Mouse (Mus musculus) neural tube, embryonic 14.5 days (tissue): Measurements from ENCODE around the gene Btbd1. TPM values are rescaled to one million over a fixed set of nuclear protein-coding genes. Genes with fewer than 3 reads are reported as not detected.

Experiments used
- ATAC-seq: fragments of 200-750 bp; cut with Nextera tagmentation; 2 replicates; pipeline ENCODE4 v1.8.0; 2017; ENCODE audit warnings: low read depth, mild to moderate bottlenecking, moderate TSS enrichment, moderate library complexity
- H3K27ac ChIP-seq: fragments of 300-500 bp; sonication (generic); 2 replicates; pipeline ENCODE4 v1.5.1; 2014; ENCODE audit warnings: low read depth, mild to moderate bottlenecking, control low read depth, low read length, moderate library complexity, mixed read lengths
- H3K27me3 ChIP-seq: fragments of 300-500 bp; sonication (generic); 2 replicates; pipeline ENCODE4 v1.6.1; 2014; ENCODE audit warnings: low read length; ENCODE audit not compliant: control insufficient read depth, insufficient read depth
- H3K36me3 ChIP-seq: fragments of 300-500 bp; sonication (generic); 2 replicates; pipeline ENCODE4 v1.6.1; 2014; ENCODE audit warnings: low read length, mixed read lengths; ENCODE audit not compliant: control insufficient read depth, insufficient read depth
- H3K4me1 ChIP-seq: fragments of 300-500 bp; sonication (generic); 2 replicates; pipeline ENCODE4 v1.6.1; 2014; ENCODE audit warnings: low read length; ENCODE audit not compliant: control insufficient read depth, insufficient read depth
- H3K4me2 ChIP-seq: fragments of 300-500 bp; sonication (generic); 2 replicates; pipeline ENCODE4 v1.6.1; 2014; ENCODE audit warnings: mild to moderate bottlenecking, low read depth, low read length, control low read depth
- H3K4me3 ChIP-seq: fragments of 300-500 bp; sonication (generic); 2 replicates; pipeline ENCODE4 v1.5.1; 2014; ENCODE audit warnings: low read depth, low read length, control low read depth, mixed read lengths
- H3K9ac ChIP-seq: fragments of 300-500 bp; sonication (generic); replicated peaks from 2 replicates; pipeline ENCODE4 v1.6.1; 2014; ENCODE audit warnings: low read depth, mild to moderate bottlenecking, control low read depth, low read length, mixed read lengths
- H3K9me3 ChIP-seq: fragments of 300-500 bp; sonication (generic); 2 replicates; pipeline ENCODE4 v1.6.1; 2016; ENCODE audit warnings: low read length; ENCODE audit not compliant: control insufficient read depth
- WGBS: fragments of 180-500 bp; shearing (Covaris S2); extraction: QIAGEN DNeasy Blood & Tissue Kit; methylation state at CpG from one replicate; pipeline ENCODE4 v1.1.7; 2014; 5-methylcytosine and 5-hydroxymethylcytosine counted together
- polyA plus RNA-seq: library from polyadenylated mRNA; unstranded; fragments of >200 nt; fragmentation: Nextera tagmentation; extraction: Ambion mirVana; gene quantifications from 2 replicates; pipeline ENCODE4 v1.2.1, GENCODE M21; 2014

The Btbd1 gene
- polyA plus RNA-seq, 1 experiment from 2014 or later, result 137 TPM

DNA sequence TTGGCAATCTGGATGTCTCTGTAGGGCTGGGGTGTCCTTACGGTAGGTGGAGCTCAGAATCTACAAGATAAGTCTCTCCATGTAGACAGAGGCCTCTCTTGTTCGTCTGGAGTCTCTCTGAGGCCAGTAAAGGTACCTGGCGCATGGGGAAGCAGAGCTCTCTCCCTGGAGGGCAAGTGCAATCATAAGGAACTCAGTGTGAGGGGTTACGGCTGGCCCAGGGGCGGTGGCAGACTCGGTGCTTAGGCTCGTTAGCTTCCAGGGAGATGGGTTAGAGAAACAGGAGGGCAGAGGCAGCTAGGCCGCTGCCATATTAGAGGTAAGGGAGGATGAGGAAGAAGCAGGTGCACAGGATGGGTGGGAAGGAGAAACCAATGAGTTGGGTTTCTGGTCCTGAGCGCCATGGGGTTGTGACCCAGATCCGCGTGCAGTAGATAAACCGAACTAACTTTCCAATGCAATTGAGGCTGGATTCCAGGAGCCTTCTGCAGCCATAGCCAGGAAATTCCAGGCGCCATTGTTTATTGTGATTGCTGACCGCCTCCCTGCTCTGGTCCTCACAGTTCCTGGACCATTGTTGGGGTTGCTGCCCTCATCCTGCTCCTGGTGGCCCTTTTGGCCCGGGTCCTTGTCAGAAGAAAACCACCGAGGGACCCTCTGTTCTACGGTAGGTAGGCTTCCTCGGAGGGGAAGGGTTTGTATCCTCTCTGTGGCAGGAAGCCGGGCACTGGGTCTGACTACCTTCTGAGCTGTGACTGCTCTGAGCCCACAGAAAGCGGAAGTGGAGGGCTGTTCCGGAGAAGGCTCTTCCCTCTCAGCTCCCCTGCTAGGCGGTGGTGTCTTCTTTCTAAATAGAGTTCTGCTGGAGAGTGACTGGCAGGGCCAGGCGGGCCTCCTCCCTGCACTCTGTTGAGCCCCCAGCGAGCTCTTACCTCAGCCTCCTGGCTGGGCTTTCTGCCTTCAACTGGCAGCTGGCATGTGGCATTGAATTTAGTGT, 33.7 kb upstream of the Btbd1 start:
- 80% methylated on average over 24 of the region's 24 CpGs for WGBS
- Histone ChIP-seq H3K4me2 (no peak overlapping the region), H3K4me1 (peaks cover 5% of the 10 kb centered on the region; the same call in 1 of the 2 replicates), H3K4me3 (no peak overlapping the region), H3K9me3 (no peaks in the 10 kb centered on the region), H3K9ac (no peak overlapping the region), H3K27ac (no peak overlapping the region), H3K27me3 (no peaks in the 10 kb centered on the region), H3K36me3 (no peaks in the 10 kb centered on the region)
- no peak for ATAC-seq

DNA sequence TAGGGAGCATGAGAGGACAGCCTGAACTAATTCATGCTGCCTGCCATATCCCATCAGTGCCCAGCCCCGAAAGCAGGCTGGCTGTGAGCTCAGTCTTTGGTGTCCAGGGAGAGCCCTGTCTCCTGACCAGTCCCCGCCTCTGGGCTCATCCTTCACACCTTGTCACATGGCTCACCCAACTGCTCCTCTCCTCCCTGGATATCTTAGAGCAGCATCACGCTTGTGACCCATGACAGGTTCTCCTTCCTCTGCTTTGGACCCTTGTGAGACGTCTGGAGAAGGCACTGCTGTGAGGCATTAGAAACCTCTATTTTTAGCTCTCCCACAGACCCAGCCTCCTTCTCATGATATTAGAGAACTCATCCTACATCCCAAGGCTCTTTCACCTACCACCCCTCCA, 32.7 kb upstream of the Btbd1 start:
- H3K9me3 ChIP-seq, result no peaks in the 10 kb centered on the region
- no peak overlapping the region for H3K4me3 ChIP-seq
- no peak overlapping the region for H3K27ac ChIP-seq
- no peak overlapping the region for H3K9ac ChIP-seq
- H3K4me1 ChIP-seq, result peaks cover 5% of the 10 kb centered on the region; the same call in 1 of the 2 replicates
- H3K27me3 ChIP-seq, result no peaks in the 10 kb centered on the region
- WGBS, result 88% methylated on average over 4 of the region's 4 CpGs
- no peak for ATAC-seq
- no peak overlapping the region for H3K4me2 ChIP-seq
- H3K36me3 ChIP-seq, result no peaks in the 10 kb centered on the region

DNA sequence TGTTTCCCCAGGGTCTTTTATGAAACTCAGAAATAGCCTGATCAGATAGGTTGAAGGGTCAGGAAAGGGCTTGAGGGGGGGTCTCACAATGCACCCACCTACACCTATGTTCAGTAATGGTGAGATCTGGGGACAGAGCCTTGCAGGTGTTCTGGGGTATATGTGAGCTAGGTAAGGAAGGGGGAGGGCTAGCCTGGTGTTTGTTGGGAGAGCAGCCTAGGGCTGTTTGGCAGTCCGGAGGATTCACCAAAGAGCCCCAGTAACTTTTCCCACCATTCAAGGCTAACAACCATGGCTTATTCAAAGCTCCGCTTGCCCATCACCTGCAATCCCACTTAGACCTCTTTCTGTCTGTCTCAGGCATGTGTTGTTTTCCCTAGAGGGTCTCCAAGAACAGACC, 32.2 kb upstream of the Btbd1 start:
- Histone ChIP-seq H3K4me1 (peaks cover 5% of the 10 kb centered on the region; the same call in 1 of the 2 replicates), H3K4me2 (no peak overlapping the region), H3K27me3 (no peaks in the 10 kb centered on the region), H3K9me3 (no peaks in the 10 kb centered on the region), H3K27ac (no peak overlapping the region), H3K9ac (no peak overlapping the region), H3K36me3 (no peaks in the 10 kb centered on the region), H3K4me3 (no peak overlapping the region)
- ATAC-seq, result no peak
- WGBS, result 84% methylated on average over 2 of the region's 2 CpGs

DNA sequence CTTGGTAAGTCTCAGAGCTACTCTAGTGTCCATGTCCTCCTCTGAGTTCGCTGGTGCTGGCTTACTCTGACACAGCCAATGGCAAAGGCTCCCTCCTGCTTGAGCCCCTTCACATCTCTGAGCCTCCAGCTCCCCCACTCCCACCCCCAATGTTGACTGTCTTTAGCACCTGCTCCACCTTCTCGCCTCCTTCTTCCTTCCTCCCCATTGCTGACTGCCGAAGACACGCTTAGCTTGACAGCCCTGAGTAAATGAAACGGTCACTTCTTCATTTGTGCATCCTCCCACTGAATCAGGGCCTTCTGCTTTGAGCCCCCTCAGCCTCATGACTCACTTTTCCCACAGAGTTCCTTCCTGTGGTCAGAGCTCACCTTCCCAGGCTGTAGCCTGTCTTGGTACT, 31.8 kb upstream of the Btbd1 start:
- no peak for ATAC-seq

DNA sequence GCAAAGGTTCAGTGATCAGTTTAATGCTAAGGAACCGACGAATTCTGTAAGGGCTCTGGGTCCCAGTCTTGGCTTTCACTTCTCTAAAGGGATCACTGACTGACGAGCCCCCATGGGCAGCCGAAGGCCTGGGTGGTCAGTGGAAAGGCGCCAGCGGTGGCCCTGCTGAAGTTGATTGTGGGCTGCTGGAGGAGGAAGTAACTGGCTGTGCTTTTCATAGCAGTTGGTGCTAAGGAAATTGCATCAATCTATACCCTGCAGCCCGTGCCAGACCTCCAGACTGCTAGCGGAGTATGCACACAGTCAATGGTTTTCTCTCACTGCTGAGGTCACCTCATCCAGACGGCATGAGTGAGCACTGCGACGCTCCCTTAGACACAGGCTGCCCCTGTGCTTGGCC, 30.8 kb upstream of the Btbd1 start:
- ATAC-seq, result peak; percentile 2; the same call in 1 of the 2 replicates
- Histone ChIP-seq H3K27me3 (no peaks in the 10 kb centered on the region), H3K4me1 (peaks cover 5% of the 10 kb centered on the region; the same call in 1 of the 2 replicates), H3K27ac (no peak overlapping the region), H3K9me3 (no peaks in the 10 kb centered on the region), H3K36me3 (no peaks in the 10 kb centered on the region), H3K4me2 (peak overlapping the region; percentile 99; the same call in 1 of the 2 replicates), H3K9ac (no peak overlapping the region), H3K4me3 (no peak overlapping the region; the same call in 1 of the 2 replicates)
- 46% methylated on average over 11 of the region's 11 CpGs for WGBS

More for the DNA sequence above, 31.8 kb upstream of the Btbd1 start:
- H3K36me3 ChIP-seq, result no peaks in the 10 kb centered on the region
- 78% methylated on average over 5 of the region's 5 CpGs for WGBS
- no peak overlapping the region for H3K4me3 ChIP-seq
- H3K27ac ChIP-seq, result no peak overlapping the region
- H3K27me3 ChIP-seq, result no peaks in the 10 kb centered on the region
- H3K4me1 ChIP-seq, result peaks cover 5% of the 10 kb centered on the region; the same call in 1 of the 2 replicates
- H3K4me2 ChIP-seq, result no peak overlapping the region
- H3K9ac ChIP-seq, result no peak overlapping the region
- H3K9me3 ChIP-seq, result no peaks in the 10 kb centered on the region

DNA sequence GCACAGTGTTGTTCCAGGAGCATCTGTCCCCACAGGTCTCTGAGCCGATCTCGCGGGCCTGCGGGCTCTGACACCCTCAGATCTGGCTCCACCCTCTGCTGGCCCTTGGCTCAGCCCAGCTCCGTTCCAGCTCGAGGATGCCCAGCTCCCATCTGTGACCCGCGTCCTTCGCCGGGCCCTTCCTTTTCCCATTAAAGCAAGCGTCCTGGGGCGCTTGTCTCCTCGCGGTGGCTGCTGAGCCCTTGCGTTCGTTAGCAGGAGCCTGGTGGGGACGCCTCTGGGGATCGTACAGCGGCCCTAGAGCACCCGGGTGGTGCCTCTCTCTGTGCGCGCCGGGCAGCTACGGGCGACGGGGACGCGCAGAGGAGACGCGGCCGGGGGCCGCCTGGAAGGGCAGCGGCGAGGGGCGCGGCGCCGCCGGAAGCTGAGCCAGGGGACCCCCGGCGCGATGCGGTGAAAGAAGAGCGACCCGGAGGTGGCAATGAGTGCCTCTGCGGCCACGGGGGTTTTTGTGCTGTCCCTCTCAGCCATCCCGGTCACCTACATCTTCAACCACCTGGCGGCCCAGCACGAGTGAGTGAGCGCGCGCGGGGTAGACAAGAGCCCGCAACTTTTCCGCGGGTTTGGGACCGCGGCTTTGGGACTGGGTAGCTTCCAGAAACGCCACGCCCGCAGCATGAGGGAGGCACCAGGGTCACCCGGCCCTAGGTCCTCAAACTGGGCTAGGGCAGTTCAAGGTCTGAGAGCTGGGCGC, 29.9 kb upstream of the Btbd1 start, which contains the start of gene Tm6sf1:
Tm6sf1 (plus strand) TSS at position 34 of the 754 bp plus-strand sequence.
- Histone ChIP-seq H3K4me1 (peaks cover 5% of the 10 kb centered on the region; the same call in 1 of the 2 replicates), H3K27me3 (no peaks in the 10 kb centered on the region), H3K27ac (peak within 1 kb of the TSS; percentile 39; the same call in 1 of the 2 replicates), H3K4me3 (peak within 1 kb of the TSS; percentile 66), H3K9me3 (no peaks in the 10 kb centered on the region), H3K4me2 (peak within 1 kb of the TSS; percentile 99), H3K36me3 (no peaks in the 10 kb centered on the region), H3K9ac (peak within 1 kb of the TSS; percentile 85)
- peak; percentile 79 for ATAC-seq
- under 1% methylated on average over 60 of the region's 64 CpGs for WGBS

DNA sequence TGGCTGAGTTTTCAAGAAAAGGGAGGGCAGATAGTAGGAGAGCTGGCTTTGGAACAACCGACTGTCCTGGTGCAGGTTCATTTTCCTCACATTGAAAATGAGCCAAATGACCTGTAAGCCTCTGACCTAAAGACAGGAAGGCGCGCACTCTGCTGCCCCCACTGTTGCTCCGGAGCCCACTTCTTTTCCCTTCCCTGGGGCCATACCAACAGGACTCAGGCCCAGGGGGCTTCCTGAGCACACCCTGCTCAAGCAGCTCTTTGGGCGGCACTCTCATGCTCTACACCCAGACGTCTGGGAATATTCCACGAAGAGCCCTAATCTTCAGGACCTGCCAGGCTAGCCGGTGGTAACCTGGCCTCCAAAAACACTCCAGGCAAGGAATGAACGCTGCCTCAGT, 29.0 kb upstream of the Btbd1 start:
- Histone ChIP-seq H3K4me1 (peaks cover 5% of the 10 kb centered on the region; the same call in 1 of the 2 replicates), H3K9ac (no peak overlapping the region), H3K27me3 (no peaks in the 10 kb centered on the region), H3K4me3 (no peak overlapping the region; the same call in 1 of the 2 replicates), H3K4me2 (peak overlapping the region; percentile 99), H3K36me3 (no peaks in the 10 kb centered on the region), H3K9me3 (no peaks in the 10 kb centered on the region), H3K27ac (no peak overlapping the region)
- no peak for ATAC-seq
- WGBS, result 7% methylated on average over 9 of the region's 9 CpGs

DNA sequence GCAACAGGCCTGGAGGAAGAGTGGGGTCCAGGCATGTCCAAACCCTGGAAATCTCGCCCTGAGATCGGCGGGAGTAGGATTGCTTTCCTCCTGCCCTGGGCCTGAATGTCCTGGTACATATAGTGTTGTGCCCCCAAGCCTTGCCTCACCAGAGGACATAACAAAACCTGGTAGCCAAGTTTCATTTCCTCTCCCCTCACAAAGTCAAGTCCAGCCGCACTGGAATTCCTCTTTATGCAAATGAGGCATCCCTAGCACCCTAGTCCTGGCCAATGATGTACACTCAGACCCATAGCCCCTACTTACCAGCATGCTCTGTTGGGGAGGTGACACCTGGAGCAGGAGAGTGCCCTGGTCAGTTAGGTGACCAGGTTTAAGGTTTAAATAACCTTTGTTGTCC, 27.0 kb upstream of the Btbd1 start:
- H3K9ac ChIP-seq, result no peak overlapping the region
- H3K9me3 ChIP-seq, result no peaks in the 10 kb centered on the region
- no peaks in the 10 kb centered on the region for H3K36me3 ChIP-seq
- H3K4me2 ChIP-seq, result no peak overlapping the region
- 73% methylated on average over 4 of the region's 4 CpGs for WGBS
- H3K27ac ChIP-seq, result no peak overlapping the region
- H3K4me1 ChIP-seq, result peaks cover 5% of the 10 kb centered on the region; the same call in 1 of the 2 replicates
- no peak for ATAC-seq
- H3K4me3 ChIP-seq, result no peak overlapping the region
- H3K27me3 ChIP-seq, result no peaks in the 10 kb centered on the region
